Mouse (Mus musculus): ENCODE measurements at regions not wholly inside any gene's neighbourhood (a gene's known extent, or its start where the extent isn't known, plus 50 kb on each side); places are given as distances from the start of the nearest gene placed in this dataset.
A peak's percentile ranks its signal among the peaks of the same experiment; 100 is the strongest.

- TF ChIP-seq TAL1 (IDR thresholded peaks at IDR 0.05; ENCODE audit: low read length) (peak; percentile 41; the same call in 2 of the 3 replicates), GATA1 (IDR thresholded peaks at IDR 0.05; ENCODE audit: low read length) (no peak)
Observed at GRCm38 (mm10) chr5:49876240-49876639, 182.6 kb downstream of the Adgra3 start.

Measured in erythroblast, embryonic 14.5 days (primary cell).